Mouse (Mus musculus): ENCODE data around the gene Coq7. TPM values are rescaled to one million over a fixed set of nuclear protein-coding genes. Genes with fewer than 3 reads are reported as not detected.

Gene Coq7
- polyA plus RNA-seq, 1 experiment from 2014 or later: 88.6 TPM

DNA sequence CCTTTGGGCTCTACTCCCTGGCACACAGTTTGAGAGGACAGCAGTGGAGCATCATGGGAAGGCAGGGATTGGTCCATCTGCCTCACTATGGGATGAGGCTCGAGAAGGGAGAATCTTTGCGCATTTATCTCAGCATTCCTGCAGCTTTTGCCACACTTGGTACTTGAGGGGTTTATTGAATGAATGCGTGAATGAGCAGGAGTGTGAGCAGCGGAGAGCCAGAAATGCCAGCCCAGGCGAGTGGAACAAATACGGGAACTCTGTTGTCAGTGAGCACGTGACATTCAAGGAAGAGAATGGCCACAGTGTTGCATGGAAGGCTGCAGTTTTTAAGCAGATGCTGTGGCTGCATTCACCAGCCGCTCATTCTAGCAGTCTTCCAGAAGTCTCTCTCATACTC, 30.8 kb downstream of the Coq7 start:
- no peak for ATAC-seq
- no peak overlapping the region for H3K9ac ChIP-seq (replicated peaks; ENCODE audit: low read depth)

GRCm38 (mm10) chr7:118499784-118500435, 33.2 kb downstream of the Coq7 start:
- Histone ChIP-seq H3K4me2 (replicated peaks; ENCODE audit: low read depth, low read length) (no peak overlapping the region), H3K4me3 (ENCODE audit: low read depth, low read length) (no peak overlapping the region), H3K9me3 (ENCODE audit: low read length) (no peaks in the 10 kb centered on the region), H3K36me3 (ENCODE audit: insufficient read depth, low read length) (no peaks in the 10 kb centered on the region), H3K9ac (replicated peaks; ENCODE audit: low read depth) (no peak overlapping the region), H3K27ac (ENCODE audit: low read length) (no peak overlapping the region), H3K4me1 (ENCODE audit: insufficient read depth, low read depth, low read length) (no peaks in the 10 kb centered on the region), H3K27me3 (replicated peaks; ENCODE audit: insufficient read depth, low read length) (no peaks in the 10 kb centered on the region)
- TF ChIP-seq CTCF (IDR thresholded peaks at IDR 0.05): no peak
- no peak for TF ChIP-seq EP300 (IDR thresholded peaks at IDR 0.05)
- DNase-seq (ENCODE audit: low spot score) (no peak), ATAC-seq (no peak)
- 41% methylated on average over 7 of the region's 7 CpGs for WGBS

More for the DNA sequence above, 30.8 kb downstream of the Coq7 start:
- no peak for TF ChIP-seq EP300 (IDR thresholded peaks at IDR 0.05)
- no peak for TF ChIP-seq CTCF (IDR thresholded peaks at IDR 0.05)
- H3K4me1 ChIP-seq (ENCODE audit: insufficient read depth, low read depth, low read length): no peaks in the 10 kb centered on the region
- no peaks in the 10 kb centered on the region for H3K27me3 ChIP-seq (replicated peaks; ENCODE audit: insufficient read depth, low read length)
- WGBS: 74% methylated on average over 8 of the region's 8 CpGs
- H3K36me3 ChIP-seq (ENCODE audit: insufficient read depth, low read length): no peaks in the 10 kb centered on the region
- DNase-seq (ENCODE audit: low spot score): no peak
- no peak overlapping the region for H3K4me2 ChIP-seq (replicated peaks; ENCODE audit: low read depth, low read length)
- H3K4me3 ChIP-seq (ENCODE audit: low read depth, low read length): no peak overlapping the region
- no peaks in the 10 kb centered on the region for H3K9me3 ChIP-seq (ENCODE audit: low read length)
- no peak overlapping the region for H3K27ac ChIP-seq (ENCODE audit: low read length)

DNA sequence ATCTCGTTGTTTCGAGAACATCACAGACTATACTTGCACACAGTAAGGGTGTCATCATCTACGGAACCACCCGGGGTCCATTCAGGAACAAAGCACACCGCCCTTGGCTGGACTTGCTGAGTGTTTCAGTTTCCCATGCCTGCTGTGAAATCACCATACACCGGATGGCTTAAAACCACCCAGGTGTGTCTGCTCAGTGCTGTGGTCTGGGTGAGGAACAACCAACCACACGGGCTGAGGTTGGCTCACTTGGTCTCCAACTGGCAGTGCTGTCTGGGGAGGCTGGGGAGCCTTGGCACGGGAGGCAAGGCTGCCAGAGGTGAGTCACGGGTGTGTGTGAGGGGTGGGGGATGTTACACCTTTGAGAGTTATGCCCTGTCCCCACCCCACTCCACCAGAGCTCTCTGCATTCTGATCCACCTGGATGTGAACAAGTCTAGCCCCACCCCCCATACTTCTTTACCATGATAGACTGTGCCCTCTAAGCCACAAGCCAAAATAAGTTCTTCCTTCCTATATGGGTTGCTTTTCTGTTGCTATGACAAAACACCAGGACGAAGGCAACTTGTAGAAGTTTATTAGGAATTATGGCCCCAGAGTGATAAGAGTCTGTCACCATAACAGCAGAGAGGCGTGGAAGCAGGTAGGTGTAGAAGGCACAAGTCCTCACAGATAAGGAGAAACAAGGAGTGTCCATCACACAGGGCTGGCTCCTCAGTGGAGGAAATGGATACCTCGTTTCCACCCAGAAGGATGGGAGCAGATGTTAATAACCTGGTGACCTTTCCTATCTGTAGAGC, 34.0 kb downstream of the Coq7 start:
- Histone ChIP-seq H3K9me3 (ENCODE audit: low read length) (no peaks in the 10 kb centered on the region), H3K4me1 (ENCODE audit: insufficient read depth, low read depth, low read length) (no peaks in the 10 kb centered on the region), H3K4me2 (replicated peaks; ENCODE audit: low read depth, low read length) (no peak overlapping the region), H3K27me3 (replicated peaks; ENCODE audit: insufficient read depth, low read length) (no peaks in the 10 kb centered on the region), H3K27ac (ENCODE audit: low read length) (no peak overlapping the region), H3K9ac (replicated peaks; ENCODE audit: low read depth) (no peak overlapping the region), H3K36me3 (ENCODE audit: insufficient read depth, low read length) (no peaks in the 10 kb centered on the region), H3K4me3 (ENCODE audit: low read depth, low read length) (no peak overlapping the region)
- DNase-seq (ENCODE audit: low spot score) (peak; percentile 37), ATAC-seq (peak; percentile 76)
- 0 out of 2 replicates have a peak, but pooled peaks have one; percentile 37 for TF ChIP-seq EP300 (IDR thresholded peaks at IDR 0.05)
- no peak for TF ChIP-seq CTCF (IDR thresholded peaks at IDR 0.05)
- WGBS: 70% methylated on average over 12 of the region's 12 CpGs

GRCm38 (mm10) chr7:118494892-118495579, 38.1 kb downstream of the Coq7 start:
- Histone ChIP-seq H3K27me3 (replicated peaks; ENCODE audit: insufficient read depth, low read length) (no peaks in the 10 kb centered on the region), H3K9me3 (ENCODE audit: low read length) (no peaks in the 10 kb centered on the region), H3K4me1 (ENCODE audit: insufficient read depth, low read depth, low read length) (peaks cover 8% of the 10 kb centered on the region; the same call in 1 of the 2 replicates), H3K4me3 (ENCODE audit: low read depth, low read length) (no peak overlapping the region), H3K36me3 (ENCODE audit: insufficient read depth, low read length) (no peaks in the 10 kb centered on the region), H3K27ac (ENCODE audit: low read length) (peak overlapping the region; percentile 57; the same call in 1 of the 2 replicates), H3K4me2 (replicated peaks; ENCODE audit: low read depth, low read length) (no peak overlapping the region), H3K9ac (replicated peaks; ENCODE audit: low read depth) (no peak overlapping the region)
- WGBS: 63% methylated on average over 4 of the region's 4 CpGs
- ATAC-seq (no peak), DNase-seq (ENCODE audit: low spot score) (peak; percentile 30)
- TF ChIP-seq EP300 (IDR thresholded peaks at IDR 0.05) (0 out of 2 replicates have a peak, but pooled peaks have one; percentile 17), CTCF (IDR thresholded peaks at IDR 0.05) (no peak)

DNA sequence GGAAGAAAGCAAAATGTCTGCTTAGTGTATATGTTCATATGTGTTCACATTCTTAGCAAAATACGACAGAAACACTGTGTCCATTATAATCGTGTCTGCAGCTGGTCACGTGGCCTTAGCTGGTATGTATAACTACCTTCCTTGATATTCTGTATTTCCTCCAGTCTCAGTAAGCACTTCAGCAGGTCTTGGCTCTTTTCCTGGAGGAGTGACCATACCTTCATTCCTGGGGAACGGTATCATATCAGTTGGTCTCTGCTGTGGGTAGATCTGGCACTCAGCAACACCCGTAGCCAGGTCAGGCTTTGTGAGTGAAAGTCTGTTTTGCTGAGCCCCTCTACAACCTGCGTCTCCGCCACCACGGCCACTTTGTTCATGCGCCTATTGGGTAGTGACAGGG, 39.3 kb downstream of the Coq7 start:
- peak; percentile 47 for ATAC-seq
- Histone ChIP-seq H3K9ac (replicated peaks; ENCODE audit: low read depth) (no peak overlapping the region), H3K27me3 (replicated peaks; ENCODE audit: insufficient read depth, low read length) (no peaks in the 10 kb centered on the region), H3K9me3 (ENCODE audit: low read length) (no peaks in the 10 kb centered on the region), H3K27ac (ENCODE audit: low read length) (peak overlapping the region; percentile 57), H3K4me2 (replicated peaks; ENCODE audit: low read depth, low read length) (no peak overlapping the region), H3K36me3 (ENCODE audit: insufficient read depth, low read length) (no peaks in the 10 kb centered on the region; the same call in 1 of the 2 replicates), H3K4me3 (ENCODE audit: low read depth, low read length) (no peak overlapping the region), H3K4me1 (ENCODE audit: insufficient read depth, low read depth, low read length) (peaks cover 14% of the 10 kb centered on the region)
- WGBS: 57% methylated on average over 9 of the region's 9 CpGs
- DNase-seq (ENCODE audit: low spot score): peak; percentile 77
- no peak for TF ChIP-seq CTCF (IDR thresholded peaks at IDR 0.05)
- peak; percentile 71 for TF ChIP-seq EP300 (IDR thresholded peaks at IDR 0.05)

Measured in lung, postnatal 0 days (tissue).